Mouse (Mus musculus) E14TG2a.4 (cell line): Measurements from ENCODE around the gene Crybg1.
A peak's percentile ranks its signal among the peaks of the same experiment; 100 is the strongest.
"Not testable (repeated sequence)": the region's sequence is repeated elsewhere in the genome, so short reads cannot be mapped to it uniquely, and the experiment has no call there.

ENCODE experiments used
- H3K27me3 ChIP-seq: 2 replicates; pipeline ENCODE4 v1.6.1; 2014; ENCODE audit warnings: low read length, control low read depth; ENCODE audit not compliant: insufficient read depth
- H3K36me3 ChIP-seq: 2 replicates; pipeline ENCODE4 v1.6.1; 2014; ENCODE audit warnings: low read length, control low read depth; ENCODE audit not compliant: insufficient read depth
- H3K4me1 ChIP-seq: replicated peaks from 2 replicates; pipeline ENCODE4 v1.6.1; 2014; ENCODE audit warnings: low read depth, low read length, control low read depth
- H3K4me3 ChIP-seq: replicated peaks from 2 replicates; pipeline ENCODE4 v1.5.1; 2014; ENCODE audit warnings: mild to moderate bottlenecking, low read length
- H3K9me3 ChIP-seq: 2 replicates; pipeline ENCODE4 v1.6.1; 2014; ENCODE audit warnings: low read length, control low read depth
- CTCF ChIP-seq: conservative IDR thresholded peaks from 2 replicates; pipeline ENCODE4 v1.5.1; 2014; ENCODE audit warnings: low read length
- NANOG ChIP-seq: IDR thresholded peaks from 2 replicates; pipeline ENCODE4 v1.6.1; 2014; ENCODE audit warnings: borderline replicate concordance, low read length, mixed read lengths
- POU5F1 ChIP-seq: IDR thresholded peaks from 2 replicates; pipeline ENCODE4 v1.6.1; 2014; ENCODE audit warnings: low read length, borderline replicate concordance

The Crybg1 gene

GRCm38 (mm10) chr10:43983241-43983640 is 165.4 kb downstream of the Crybg1 start:
- H3K36me3 ChIP-seq, result no peaks in the 10 kb centered on the region
- 0 out of 2 replicates have a peak, but pooled peaks cover 7% of the 10 kb centered on the region for H3K4me1 ChIP-seq
- no peaks in the 10 kb centered on the region for H3K27me3 ChIP-seq
- no peak overlapping the region for H3K4me3 ChIP-seq
- peaks cover 8% of the 10 kb centered on the region; the same call in 1 of the 2 replicates for H3K9me3 ChIP-seq
- TF ChIP-seq CTCF, result no peak
- TF ChIP-seq NANOG, result no peak
- no peak for TF ChIP-seq POU5F1

- TF ChIP-seq NANOG (no peak), CTCF (no peak), POU5F1 (no peak)
- Histone ChIP-seq H3K9me3 (peaks cover 9% of the 10 kb centered on the region; the same call in 1 of the 2 replicates), H3K4me3 (no peak overlapping the region), H3K27me3 (no peaks in the 10 kb centered on the region), H3K36me3 (no peaks in the 10 kb centered on the region), H3K4me1 (peaks cover 12% of the 10 kb centered on the region)
Measured at GRCm38 (mm10) chr10:43982470-43982869, 166.2 kb downstream of the Crybg1 start.

- not testable (repeated sequence) for H3K36me3 ChIP-seq, H3K27me3 ChIP-seq, H3K4me3 ChIP-seq, H3K9me3 ChIP-seq
- peaks cover 17% of the 10 kb centered on the region for H3K4me1 ChIP-seq
Measured at GRCm38 (mm10) chr10:43980742-43981141, 167.9 kb downstream of the Crybg1 start.

- Histone ChIP-seq H3K9me3 (peaks cover 9% of the 10 kb centered on the region; the same call in 1 of the 2 replicates), H3K4me3 (no peak overlapping the region), H3K4me1 (peaks cover 17% of the 10 kb centered on the region), H3K36me3 (no peaks in the 10 kb centered on the region), H3K27me3 (no peaks in the 10 kb centered on the region)
- TF ChIP-seq NANOG, result no peak
- TF ChIP-seq POU5F1, result no peak
- no peak for TF ChIP-seq CTCF
Measured at GRCm38 (mm10) chr10:43980080-43980479, 168.6 kb downstream of the Crybg1 start.

- Histone ChIP-seq H3K4me1 (peaks cover 10% of the 10 kb centered on the region), H3K4me3 (no peak overlapping the region), H3K9me3 (peaks cover 9% of the 10 kb centered on the region; the same call in 1 of the 2 replicates), H3K27me3 (no peaks in the 10 kb centered on the region), H3K36me3 (no peaks in the 10 kb centered on the region)
- TF ChIP-seq POU5F1 (no peak), NANOG (no peak), CTCF (no peak)
Measured at GRCm38 (mm10) chr10:43977353-43977752, 171.3 kb downstream of the Crybg1 start.

GRCm38 (mm10) chr10:43973244-43973643 is 175.4 kb downstream of the Crybg1 start:
- Histone ChIP-seq H3K4me3 (no peak overlapping the region), H3K9me3 (0 out of 2 replicates have a peak, but pooled peaks cover under 1% of the 10 kb centered on the region), H3K27me3 (no peaks in the 10 kb centered on the region), H3K4me1 (peaks cover 10% of the 10 kb centered on the region), H3K36me3 (no peaks in the 10 kb centered on the region)
- TF ChIP-seq POU5F1 (no peak), NANOG (no peak), CTCF (no peak)

- peaks cover 7% of the 10 kb centered on the region for H3K9me3 ChIP-seq
- H3K27me3 ChIP-seq, result no peaks in the 10 kb centered on the region
- H3K36me3 ChIP-seq, result no peaks in the 10 kb centered on the region
- H3K4me1 ChIP-seq, result no peaks in the 10 kb centered on the region
- no peak overlapping the region for H3K4me3 ChIP-seq
- TF ChIP-seq NANOG (no peak), POU5F1 (no peak), CTCF (no peak)
Measured at GRCm38 (mm10) chr10:43964943-43965342, 183.7 kb downstream of the Crybg1 start.

- no peaks in the 10 kb centered on the region; the same call in 1 of the 2 replicates for H3K27me3 ChIP-seq
- H3K4me3 ChIP-seq, result no peak overlapping the region
- H3K9me3 ChIP-seq, result no peaks in the 10 kb centered on the region
- peaks cover 11% of the 10 kb centered on the region for H3K4me1 ChIP-seq
- TF ChIP-seq NANOG, result no peak
- TF ChIP-seq CTCF, result peak; percentile 86
- peaks cover 16% of the 10 kb centered on the region for H3K36me3 ChIP-seq
Measured at GRCm38 (mm10) chr10:43953942-43954341, 194.7 kb downstream of the Crybg1 start.

- Histone ChIP-seq H3K36me3 (peaks cover 67% of the 10 kb centered on the region), H3K4me1 (peaks cover 45% of the 10 kb centered on the region), H3K27me3 (no peaks in the 10 kb centered on the region), H3K4me3 (no peak overlapping the region), H3K9me3 (no peaks in the 10 kb centered on the region)
- TF ChIP-seq CTCF, result no peak
- no peak for TF ChIP-seq NANOG
- TF ChIP-seq POU5F1, result no peak
Measured at GRCm38 (mm10) chr10:43945435-43945834, 203.2 kb downstream of the Crybg1 start.
